Mouse (Mus musculus): ENCODE measurements around the gene Kdm5b.

DNA sequence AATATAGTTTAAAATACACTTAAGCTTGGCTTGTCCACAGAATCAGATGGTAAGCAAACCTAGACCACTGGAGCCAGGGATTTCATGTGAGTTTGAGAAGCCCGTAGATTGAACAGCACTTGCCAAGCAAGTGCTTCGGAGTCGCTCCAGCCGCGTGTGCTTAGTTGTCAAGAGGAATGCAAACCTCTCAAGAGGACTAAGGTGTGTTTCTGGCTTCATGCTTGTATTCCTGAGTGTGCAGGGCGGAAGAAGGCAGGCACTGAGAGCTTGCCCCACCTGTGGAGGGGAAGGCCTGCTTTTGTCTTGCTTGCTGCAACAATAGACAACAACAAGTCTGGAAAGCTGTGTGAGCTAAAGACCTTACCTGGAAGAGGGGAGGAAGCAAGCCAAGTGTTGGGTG is 83.7 kb downstream of the Kdm5b start:
- TF ChIP-seq POLR2A (IDR thresholded peaks at IDR 0.05; ENCODE audit: low read depth, low read length): no peak
- no peak for TF ChIP-seq CTCF (IDR thresholded peaks at IDR 0.05; ENCODE audit: extremely low read depth, insufficient read length, insufficient replicate concordance, low read depth, low read length)
